Mouse (Mus musculus) midbrain, embryonic 12.5 days (tissue): ENCODE results near the gene 1700001O22Rik. TPM values are rescaled to one million over a fixed set of nuclear protein-coding genes. Genes with fewer than 3 reads are reported as not detected.

Experiments used
- ATAC-seq: fragments of 200-750 bp; cut with Nextera tagmentation; 2 replicates; pipeline ENCODE4 v1.8.0; 2017; ENCODE audit warnings: low read depth, moderate TSS enrichment, moderate library complexity; ENCODE audit not compliant: low FRiP score
- H3K27ac ChIP-seq: fragments of 300-500 bp; sonication (generic); replicated peaks from 2 replicates; pipeline ENCODE4 v1.5.1; 2016; ENCODE audit warnings: mild to moderate bottlenecking
- H3K27me3 ChIP-seq: fragments of 300-500 bp; sonication (generic); 2 replicates; pipeline ENCODE4 v1.6.1; 2016; ENCODE audit warnings: mild to moderate bottlenecking
- H3K36me3 ChIP-seq: fragments of 300-500 bp; sonication (generic); 2 replicates; pipeline ENCODE4 v1.6.1; 2016
- H3K4me1 ChIP-seq: fragments of 300-500 bp; sonication (generic); 2 replicates; pipeline ENCODE4 v1.6.1; 2016
- H3K4me2 ChIP-seq: fragments of 300-500 bp; sonication (generic); replicated peaks from 2 replicates; pipeline ENCODE4 v1.6.1; 2016; ENCODE audit warnings: mild to moderate bottlenecking, moderate library complexity
- H3K4me3 ChIP-seq: fragments of 300-500 bp; sonication (generic); 2 replicates; pipeline ENCODE4 v1.5.1; 2016; ENCODE audit warnings: mild to moderate bottlenecking
- H3K9ac ChIP-seq: fragments of 300-500 bp; sonication (generic); replicated peaks from 2 replicates; pipeline ENCODE4 v1.6.1; 2016; ENCODE audit warnings: mild to moderate bottlenecking, moderate library complexity
- H3K9me3 ChIP-seq: fragments of 300-500 bp; sonication (generic); 2 replicates; pipeline ENCODE4 v1.6.1; 2016; ENCODE audit warnings: mild to moderate bottlenecking
- WGBS: fragments of 180-500 bp; shearing (Covaris S2); methylation state at CpG from one replicate; pipeline ENCODE4 v1.1.7; 2016; 5-methylcytosine and 5-hydroxymethylcytosine counted together
- polyA plus RNA-seq: library from polyadenylated mRNA; unstranded; fragments of >200 nt; fragmentation: Nextera tagmentation; extraction: Ambion mirVana; gene quantifications from 2 replicates; pipeline ENCODE4 v1.2.1, GENCODE M21; 2016

1700001O22Rik gene
- polyA plus RNA-seq, 1 experiment from 2014 or later = 2.6 TPM

DNA sequence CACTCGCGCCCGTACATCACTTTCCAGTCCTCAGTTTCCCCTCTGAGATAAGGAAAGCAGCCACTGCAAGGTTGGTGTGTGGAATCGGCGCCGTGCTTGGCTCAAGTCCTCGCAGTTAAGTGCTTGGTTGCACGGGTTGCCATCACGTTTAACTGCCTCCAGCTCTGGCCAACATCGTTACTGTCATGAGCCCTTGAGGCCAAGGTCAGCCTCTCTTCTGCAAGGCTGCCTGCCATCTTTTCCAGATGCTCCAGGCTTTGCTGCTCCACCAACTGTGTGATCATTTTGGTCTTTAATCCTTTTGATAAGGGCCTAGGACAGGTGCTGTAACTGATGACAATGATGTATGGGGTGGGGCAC lies 4.8 kb upstream of the 1700001O22Rik start:
- H3K4me2 ChIP-seq = peak overlapping the region; percentile 91
- WGBS = 6% methylated on average over 10 of the region's 10 CpGs

DNA sequence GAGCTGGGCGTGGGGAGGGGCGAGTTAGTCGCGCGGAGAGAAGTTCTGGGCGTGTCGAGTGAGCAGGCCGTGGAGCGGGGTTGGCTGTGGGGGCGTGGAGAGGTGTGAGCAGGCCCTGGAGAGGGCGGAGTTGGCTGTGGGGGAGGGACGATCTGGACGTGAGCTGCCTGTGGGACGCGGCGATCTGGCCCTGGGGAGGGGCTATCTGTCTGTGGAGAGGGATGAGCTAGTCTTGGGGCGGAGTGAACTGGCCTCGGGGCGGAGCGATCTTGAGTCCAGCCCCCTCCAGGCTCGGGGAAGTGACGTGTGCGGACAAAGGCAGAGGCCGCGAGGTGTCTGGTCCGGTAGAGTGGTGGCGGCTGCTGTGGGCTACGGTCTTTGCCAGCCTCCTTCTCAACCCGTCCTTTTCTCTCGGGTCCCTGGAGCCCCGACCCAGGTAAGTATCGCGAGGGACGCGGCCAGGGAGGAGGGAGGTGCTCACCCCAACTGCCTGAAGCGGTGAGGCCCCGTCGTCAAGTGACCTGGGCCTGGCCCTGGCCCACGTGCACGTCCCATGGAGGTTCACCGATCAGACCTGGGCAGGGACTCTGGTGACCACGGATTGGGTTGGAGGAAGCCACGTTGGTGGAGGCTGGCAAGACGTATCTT lies 4.3 kb upstream of the 1700001O22Rik start, which contains the start of gene Ntmt1:
Gene Ntmt1, plus strand, starts transcription at position 179 of the 648 bp plus-strand sequence.
- no peaks in the 10 kb centered on the region for H3K9me3 ChIP-seq
- H3K4me2 ChIP-seq = peak within 1 kb of the TSS; percentile 91
- peaks cover 23% of the 10 kb centered on the region for H3K27me3 ChIP-seq
- H3K4me1 ChIP-seq = peaks cover 24% of the 10 kb centered on the region
- peaks cover 11% of the 10 kb centered on the region for H3K36me3 ChIP-seq
- peak within 1 kb of the TSS; percentile 61 for H3K4me3 ChIP-seq
- under 1% methylated on average over 44 of the region's 44 CpGs for WGBS
- peak; percentile 97 for ATAC-seq
- H3K9ac ChIP-seq = peak within 1 kb of the TSS; percentile 79
- peak within 1 kb of the TSS; percentile 62 for H3K27ac ChIP-seq

More for the DNA sequence above, 4.8 kb upstream of the 1700001O22Rik start:
- Histone ChIP-seq H3K4me1 (peaks cover 24% of the 10 kb centered on the region), H3K4me3 (peak overlapping the region; percentile 61), H3K27me3 (peaks cover 18% of the 10 kb centered on the region), H3K9me3 (no peaks in the 10 kb centered on the region), H3K27ac (peak overlapping the region; percentile 62), H3K36me3 (peaks cover 16% of the 10 kb centered on the region), H3K9ac (peak overlapping the region; percentile 79)
- no peak; the same call in 1 of the 2 replicates for ATAC-seq

DNA sequence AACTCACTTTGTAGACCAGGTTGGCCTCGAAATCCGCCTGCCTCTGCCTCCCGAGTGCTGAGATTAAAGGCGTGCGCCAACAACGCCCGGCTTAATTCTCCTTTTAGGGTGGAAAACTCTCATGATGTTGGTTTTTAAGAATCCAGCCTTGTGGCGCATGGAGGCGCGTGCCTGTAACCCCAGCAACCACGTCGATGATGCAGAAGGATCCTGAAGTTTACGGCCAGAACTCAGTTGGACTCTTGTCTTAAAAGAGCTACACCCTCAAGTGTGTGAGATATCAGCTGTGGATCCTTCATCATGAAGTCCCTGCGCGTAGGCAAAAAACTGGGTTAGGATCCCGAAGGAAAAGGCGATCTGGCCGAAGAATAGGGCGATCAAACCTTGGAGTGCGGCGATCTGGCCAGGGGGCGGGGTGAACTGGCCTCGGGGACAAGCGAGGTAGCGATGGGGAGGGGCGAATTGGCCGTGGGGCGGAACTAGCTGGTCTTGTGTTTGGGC lies 3.7 kb upstream of the 1700001O22Rik start:
- no peaks in the 10 kb centered on the region for H3K9me3 ChIP-seq
- H3K9ac ChIP-seq = peak overlapping the region; percentile 37; the same call in 1 of the 2 replicates
- H3K4me1 ChIP-seq = peaks cover 24% of the 10 kb centered on the region
- H3K4me2 ChIP-seq = peak overlapping the region; percentile 91
- H3K27me3 ChIP-seq = peaks cover 29% of the 10 kb centered on the region
- H3K4me3 ChIP-seq = peak overlapping the region; percentile 61
- peak overlapping the region; percentile 62 for H3K27ac ChIP-seq
- 5% methylated on average over 28 of the region's 28 CpGs for WGBS
- ATAC-seq = no peak
- H3K36me3 ChIP-seq = peaks cover 5% of the 10 kb centered on the region

DNA sequence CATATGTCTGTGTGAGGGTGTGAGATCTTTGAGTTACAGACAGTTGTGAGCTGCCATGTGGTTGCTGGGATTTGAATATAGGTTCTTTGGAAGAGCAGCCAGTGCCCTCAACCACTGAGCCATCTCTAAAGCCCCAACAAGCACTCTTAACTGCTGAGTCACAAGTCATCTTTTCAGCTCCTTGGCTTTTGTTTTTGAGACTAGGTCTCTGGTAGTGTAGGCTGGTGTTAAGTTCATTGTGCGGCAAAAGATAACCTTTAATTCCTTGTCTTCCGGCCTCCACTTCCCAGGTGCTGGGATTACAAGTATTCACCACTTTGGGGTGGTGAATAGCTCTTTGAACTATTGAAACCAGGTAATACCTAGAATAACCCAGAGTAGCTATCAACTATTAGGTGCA lies 2.5 kb upstream of the 1700001O22Rik start:
- Histone ChIP-seq H3K4me2 (no peak overlapping the region), H3K4me1 (peaks cover 32% of the 10 kb centered on the region), H3K9me3 (no peaks in the 10 kb centered on the region), H3K27ac (no peak overlapping the region), H3K4me3 (no peak overlapping the region), H3K36me3 (no peaks in the 10 kb centered on the region), H3K9ac (no peak overlapping the region), H3K27me3 (peaks cover 41% of the 10 kb centered on the region)
- WGBS = 93% methylated on average over 2 of the region's 2 CpGs
- no peak for ATAC-seq

DNA sequence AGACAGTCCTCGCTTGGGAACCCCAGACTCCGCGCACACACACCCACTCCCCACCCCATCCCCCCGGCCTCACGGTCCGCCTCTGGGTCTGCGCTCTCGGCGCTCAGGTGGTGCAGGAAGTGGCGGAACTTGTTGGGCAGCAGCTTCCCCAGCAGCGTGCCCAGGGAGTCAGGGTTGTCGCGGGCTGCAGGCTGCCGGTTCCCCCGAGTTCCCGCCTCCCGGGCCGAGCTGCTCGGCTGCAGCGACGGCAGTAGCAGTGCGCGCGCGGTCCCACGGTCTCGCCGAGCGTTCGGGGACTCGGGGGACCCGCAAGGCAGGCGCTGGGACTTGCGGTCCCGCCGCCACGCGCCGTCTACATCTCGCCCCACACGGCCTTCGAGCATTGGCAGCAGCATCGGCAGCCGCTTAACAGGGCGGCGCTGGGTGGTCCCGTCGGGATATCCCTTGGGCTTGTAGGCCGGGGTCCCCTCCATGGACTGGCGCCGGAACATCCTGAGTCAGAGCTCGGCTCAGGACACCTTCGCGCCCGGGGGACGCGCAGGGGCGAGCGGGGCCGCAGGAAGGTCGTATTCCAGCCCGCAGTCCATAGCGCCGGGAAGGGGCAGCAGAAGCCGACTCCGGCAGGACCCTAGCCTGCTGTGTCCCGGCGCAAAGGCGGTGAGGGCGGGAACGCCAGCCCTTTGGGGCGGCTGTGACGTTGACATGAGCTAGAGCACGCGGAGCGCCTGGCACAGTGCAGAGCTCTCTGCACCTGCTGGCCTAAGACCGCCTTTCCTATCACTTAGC lies 2.2 kb downstream of the 1700001O22Rik start:
- WGBS = 1% methylated on average over 77 of the region's 77 CpGs
- peaks cover 29% of the 10 kb centered on the region for H3K4me1 ChIP-seq
- H3K27ac ChIP-seq = no peak overlapping the region
- H3K9ac ChIP-seq = peak overlapping the region; percentile 67
- peak overlapping the region; percentile 87 for H3K4me2 ChIP-seq
- no peaks in the 10 kb centered on the region for H3K36me3 ChIP-seq
- H3K9me3 ChIP-seq = no peaks in the 10 kb centered on the region
- H3K4me3 ChIP-seq = peak overlapping the region; percentile 48
- peaks cover 70% of the 10 kb centered on the region for H3K27me3 ChIP-seq
- peak; percentile 39; the same call in 1 of the 2 replicates for ATAC-seq

DNA sequence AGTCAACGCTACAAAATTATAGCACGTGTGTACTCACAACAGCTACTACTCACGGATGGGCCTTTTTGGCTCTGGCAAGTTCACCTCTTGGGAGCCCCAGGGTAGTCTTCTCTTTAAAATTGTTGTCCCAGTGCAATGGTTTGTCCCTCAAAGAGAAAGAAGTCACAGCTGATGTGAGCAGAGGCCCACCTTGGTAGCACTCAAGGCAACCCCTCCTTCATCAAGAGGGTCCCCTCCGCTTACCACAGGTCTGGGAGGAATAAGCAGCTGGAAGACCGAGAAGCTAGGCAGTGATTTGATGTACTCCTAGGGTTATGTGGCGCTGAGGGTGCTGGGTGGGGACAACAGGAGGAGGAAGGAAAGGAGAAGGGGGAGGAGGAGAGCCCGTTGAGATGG lies 2.8 kb downstream of the 1700001O22Rik start:
- Histone ChIP-seq H3K4me1 (peaks cover 35% of the 10 kb centered on the region), H3K9ac (peak overlapping the region; percentile 67), H3K36me3 (no peaks in the 10 kb centered on the region), H3K9me3 (no peaks in the 10 kb centered on the region), H3K4me3 (peak overlapping the region; percentile 48; the same call in 1 of the 2 replicates), H3K4me2 (peak overlapping the region; percentile 87), H3K27me3 (peaks cover 67% of the 10 kb centered on the region), H3K27ac (no peak overlapping the region)
- ATAC-seq = no peak
- WGBS = 35% methylated on average over 7 of the region's 7 CpGs

DNA sequence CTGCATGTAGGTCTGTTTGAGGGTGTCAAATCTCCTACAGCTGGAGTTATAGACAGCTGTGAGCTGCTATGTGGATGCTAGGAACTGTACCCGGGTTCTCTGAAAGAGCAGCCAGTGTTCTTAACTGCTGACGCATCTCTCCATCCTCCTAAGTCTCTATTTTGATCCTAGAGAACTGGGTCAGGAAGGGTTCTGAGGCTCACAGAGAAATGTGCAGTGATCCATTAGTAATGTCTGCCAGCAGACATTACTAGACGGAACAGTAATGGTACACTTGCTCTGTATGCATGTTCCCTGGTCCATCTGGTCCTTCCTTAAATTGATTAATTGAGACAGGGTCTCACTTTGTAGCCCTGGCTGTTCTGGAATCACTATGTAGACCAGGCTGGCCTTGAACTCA lies 4.0 kb downstream of the 1700001O22Rik start:
- WGBS = 86% methylated on average over 3 of the region's 3 CpGs
- Histone ChIP-seq H3K9ac (no peak overlapping the region), H3K4me2 (no peak overlapping the region), H3K9me3 (no peaks in the 10 kb centered on the region), H3K4me1 (peaks cover 44% of the 10 kb centered on the region), H3K27me3 (peaks cover 62% of the 10 kb centered on the region), H3K4me3 (no peak overlapping the region), H3K27ac (no peak overlapping the region), H3K36me3 (no peaks in the 10 kb centered on the region)
- ATAC-seq = no peak

DNA sequence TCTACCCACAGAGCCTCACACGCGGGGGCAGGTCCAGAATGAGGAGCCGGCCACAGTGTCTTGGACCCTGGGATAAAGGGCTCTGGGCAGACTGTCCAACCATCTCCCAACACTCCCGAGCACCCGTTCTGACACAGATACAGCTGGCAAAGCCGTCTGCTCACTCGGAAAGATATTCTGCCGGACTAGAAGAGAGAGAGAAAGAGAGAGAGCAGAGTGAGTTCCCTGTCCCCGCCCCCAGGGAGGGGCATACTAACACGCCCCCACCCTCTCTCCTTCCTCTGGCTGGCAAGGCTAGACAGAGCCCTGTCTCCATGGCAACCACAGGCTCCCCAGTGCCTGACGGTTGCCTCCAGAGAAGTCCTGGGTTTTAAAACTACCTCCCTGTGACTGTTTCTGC lies 7.1 kb downstream of the 1700001O22Rik start:
- H3K9ac ChIP-seq = peak overlapping the region; percentile 17; the same call in 1 of the 2 replicates
- 8% methylated on average over 9 of the region's 11 CpGs for WGBS
- peak overlapping the region; percentile 45 for H3K4me2 ChIP-seq
- no peaks in the 10 kb centered on the region for H3K9me3 ChIP-seq
- peak overlapping the region; percentile 77 for H3K27ac ChIP-seq
- no peaks in the 10 kb centered on the region for H3K36me3 ChIP-seq
- ATAC-seq = peak; percentile 66
- H3K27me3 ChIP-seq = peaks cover 33% of the 10 kb centered on the region
- peaks cover 49% of the 10 kb centered on the region for H3K4me1 ChIP-seq
- H3K4me3 ChIP-seq = peak overlapping the region; percentile 21

DNA sequence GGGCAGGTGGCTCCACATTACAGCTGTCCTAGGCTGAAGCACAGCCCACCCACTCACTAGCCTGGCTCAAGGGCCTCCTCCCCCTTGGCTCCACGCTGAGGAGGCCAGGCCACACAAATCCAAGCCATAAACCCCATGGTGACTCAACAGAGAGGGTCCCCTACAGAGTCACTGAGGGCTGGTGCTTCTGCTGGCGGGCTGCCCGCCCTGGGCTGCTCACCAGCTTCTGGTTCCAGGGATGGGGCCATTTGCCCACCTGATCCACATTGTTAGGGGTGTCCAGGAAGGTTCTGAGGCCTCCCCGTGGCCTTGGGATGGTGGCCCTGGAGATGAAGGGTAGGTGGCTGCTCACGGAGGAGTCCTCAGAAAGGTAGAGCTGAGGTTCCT lies 7.6 kb downstream of the 1700001O22Rik start:
- Histone ChIP-seq H3K4me3 (0 out of 2 replicates have a peak overlapping the region, but pooled peaks have one; percentile 21), H3K36me3 (no peaks in the 10 kb centered on the region), H3K9ac (0 out of 2 replicates have a peak overlapping the region, but pooled peaks have one; percentile 17), H3K9me3 (no peaks in the 10 kb centered on the region), H3K27ac (peak overlapping the region; percentile 77), H3K4me2 (peak overlapping the region; percentile 45), H3K4me1 (peaks cover 44% of the 10 kb centered on the region), H3K27me3 (peaks cover 28% of the 10 kb centered on the region)
- 68% methylated on average over 5 of the region's 5 CpGs for WGBS
- ATAC-seq = no peak

DNA sequence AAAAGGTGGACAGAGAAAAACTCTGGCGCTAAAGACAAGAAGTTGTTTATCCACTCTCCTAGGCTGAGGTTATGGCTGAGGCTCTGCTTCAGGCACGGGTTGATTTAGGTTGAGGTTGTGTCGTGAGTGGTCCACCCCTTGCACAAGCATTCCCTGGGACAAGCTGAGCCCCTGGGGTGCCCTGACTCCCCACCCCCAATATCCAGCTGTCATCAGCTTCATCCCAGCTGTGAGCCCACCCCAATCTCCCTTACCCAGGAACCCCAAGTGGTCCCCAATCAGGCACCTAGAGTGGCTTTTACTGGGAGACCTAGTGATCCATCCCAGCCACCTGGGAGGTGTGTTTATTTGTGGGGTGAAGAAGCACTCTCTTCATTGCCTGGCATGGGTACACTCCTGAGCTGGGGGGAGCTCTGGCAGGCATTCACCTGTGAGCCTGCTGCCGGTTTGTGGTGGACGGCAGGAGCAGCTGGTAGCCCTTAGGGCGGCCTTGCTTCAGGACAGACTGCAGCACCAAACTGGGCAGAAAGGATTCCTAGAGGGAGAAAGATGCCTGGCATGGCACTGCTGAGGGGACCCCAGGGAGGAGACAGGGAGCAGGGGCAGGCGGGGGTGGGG lies 8.1 kb downstream of the 1700001O22Rik start:
- Histone ChIP-seq H3K9ac (no peak overlapping the region), H3K4me3 (no peak overlapping the region), H3K4me2 (peak overlapping the region; percentile 63), H3K36me3 (no peaks in the 10 kb centered on the region), H3K9me3 (no peaks in the 10 kb centered on the region), H3K27ac (peak overlapping the region; percentile 77; the same call in 1 of the 2 replicates), H3K27me3 (peaks cover 23% of the 10 kb centered on the region), H3K4me1 (peaks cover 39% of the 10 kb centered on the region)
- 64% methylated on average over 7 of the region's 7 CpGs for WGBS
- ATAC-seq = no peak

DNA sequence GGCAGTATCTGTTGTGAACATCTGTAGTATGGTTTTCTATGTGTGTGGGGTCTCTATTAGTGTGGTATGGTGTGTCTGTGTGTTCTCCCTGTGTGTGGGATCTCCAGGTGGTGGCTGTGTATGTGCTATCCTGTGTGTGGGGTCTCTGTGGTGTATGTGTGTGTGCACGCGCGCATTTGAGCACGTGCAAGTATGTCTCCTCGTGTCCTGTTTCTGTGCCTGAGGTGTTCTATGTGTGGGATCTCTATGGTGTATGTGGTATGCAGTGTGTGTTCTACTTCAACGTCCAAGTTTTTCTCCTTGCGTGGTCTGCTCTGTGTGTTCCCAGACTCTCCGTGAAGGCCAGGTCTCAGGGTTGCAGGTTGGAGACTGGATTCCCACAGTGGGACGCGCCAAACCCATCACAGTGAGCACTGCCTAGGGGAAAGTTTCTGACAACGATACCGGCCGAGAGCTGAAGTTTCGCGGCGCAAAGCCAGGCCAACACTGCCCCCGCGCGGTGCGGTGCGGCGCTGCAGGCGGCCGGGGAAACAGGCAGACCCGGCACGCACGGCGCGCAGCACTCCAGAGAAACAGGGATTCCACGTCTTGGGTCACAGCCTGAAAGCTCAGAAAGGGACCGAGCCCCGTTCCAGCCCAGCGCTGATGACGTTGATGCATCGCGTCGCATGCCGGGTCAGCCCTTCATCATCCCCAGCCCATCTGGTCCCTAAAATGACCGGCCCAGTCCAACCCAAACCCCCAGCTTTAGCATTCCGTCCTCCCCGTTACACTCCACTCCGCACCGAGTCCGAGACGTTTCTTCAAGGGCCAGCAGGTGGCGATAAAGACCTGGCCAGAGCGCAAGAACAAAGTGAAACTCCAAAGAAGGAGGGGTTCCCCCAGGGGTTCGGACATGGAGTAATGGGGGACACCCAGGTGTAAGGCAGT lies 9.0 kb downstream of the 1700001O22Rik start:
- Histone ChIP-seq H3K4me2 (peak overlapping the region; percentile 63), H3K4me3 (peak overlapping the region; percentile 43), H3K9ac (peak overlapping the region; percentile 61), H3K4me1 (peaks cover 35% of the 10 kb centered on the region), H3K27ac (peak overlapping the region; percentile 79), H3K9me3 (no peaks in the 10 kb centered on the region), H3K36me3 (no peaks in the 10 kb centered on the region), H3K27me3 (peaks cover 14% of the 10 kb centered on the region)
- ATAC-seq = peak; percentile 64
- WGBS = 6% methylated on average over 48 of the region's 48 CpGs
